Mouse (Mus musculus): ENCODE data around the gene Grip2.

DNA sequence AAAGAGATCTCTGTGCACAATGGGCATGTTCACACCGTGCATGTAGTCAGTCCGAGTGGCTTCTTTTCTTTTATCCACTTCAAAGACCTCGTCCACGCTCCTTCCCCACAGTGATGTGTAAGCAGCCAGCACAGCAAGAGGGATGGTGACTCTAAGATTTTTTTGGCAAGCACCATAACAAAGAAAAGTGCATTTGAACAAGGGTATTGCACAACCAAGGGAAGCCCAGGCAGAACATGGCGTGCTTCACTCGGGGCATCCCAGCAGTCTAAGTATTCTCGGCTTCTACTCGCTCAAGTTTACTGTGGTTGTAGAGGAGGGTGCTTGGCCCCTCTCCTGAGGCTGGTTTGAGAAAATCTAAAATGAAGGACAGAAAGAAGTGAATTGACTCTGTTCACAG is 84.1 kb downstream of the Grip2 start:
- TF ChIP-seq CTCF (IDR thresholded peaks at IDR 0.05; ENCODE audit: control insufficient read depth, insufficient read depth, insufficient replicate concordance, low read depth, low read length) (no peak), POLR2A (IDR thresholded peaks at IDR 0.05; ENCODE audit: control insufficient read depth, low read depth, low read length) (no peak)
